Mouse (Mus musculus): ENCODE measurements around the gene Neurl3.

Gene Neurl3

DNA sequence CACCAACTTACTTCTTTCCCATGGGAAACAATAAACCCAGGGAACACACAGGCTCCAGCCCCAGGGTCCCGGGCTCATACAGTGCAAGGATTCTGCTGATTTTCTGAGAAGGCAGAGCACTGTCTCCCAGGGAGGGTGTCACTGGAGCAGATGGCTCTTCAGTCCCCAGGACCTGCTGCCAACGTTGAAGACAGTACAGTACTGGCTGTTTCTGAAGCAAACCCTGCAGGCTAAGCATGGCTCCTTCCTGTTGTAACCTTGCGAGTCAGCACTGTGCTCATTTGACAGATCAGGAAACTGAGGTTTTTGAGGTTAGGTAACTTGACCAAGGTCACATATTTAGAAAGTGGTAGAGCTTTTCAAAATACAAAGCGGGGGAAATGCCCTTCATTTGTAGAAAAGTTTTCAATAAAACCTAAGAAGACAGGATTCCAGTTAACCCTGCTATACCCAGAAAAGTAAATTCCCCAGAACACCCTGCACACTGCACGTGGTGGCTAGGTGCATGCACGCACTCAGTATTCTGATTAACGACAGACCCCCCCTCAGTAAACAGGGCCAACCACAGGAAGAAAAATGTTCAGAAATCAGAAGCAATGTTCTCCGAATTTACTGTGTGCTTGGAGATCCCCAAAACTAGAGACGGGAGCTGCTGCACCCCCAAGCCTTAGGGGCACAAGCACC lies 22.1 kb upstream of the Neurl3 start:
- DNase-seq, result no peak

DNA sequence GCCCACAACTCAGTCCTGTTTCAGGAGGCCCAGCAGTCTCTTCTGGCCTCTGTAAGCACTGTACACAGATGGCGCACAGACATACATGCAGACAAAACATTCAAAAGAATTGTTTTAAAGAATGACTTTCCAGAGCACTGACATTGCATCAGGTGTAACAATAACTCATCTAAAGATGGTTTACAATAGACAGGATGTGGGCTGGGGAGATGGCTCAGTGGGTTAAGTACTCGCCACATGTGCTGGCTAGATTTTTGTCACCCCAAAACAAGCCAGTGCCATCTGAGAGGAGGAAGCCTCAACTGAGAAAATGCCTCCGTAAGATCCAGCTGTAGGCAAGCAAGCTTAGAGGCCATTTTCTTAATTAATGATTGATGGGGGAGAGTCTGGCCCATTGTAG lies 19.9 kb upstream of the Neurl3 start:
- no peak for DNase-seq

DNA sequence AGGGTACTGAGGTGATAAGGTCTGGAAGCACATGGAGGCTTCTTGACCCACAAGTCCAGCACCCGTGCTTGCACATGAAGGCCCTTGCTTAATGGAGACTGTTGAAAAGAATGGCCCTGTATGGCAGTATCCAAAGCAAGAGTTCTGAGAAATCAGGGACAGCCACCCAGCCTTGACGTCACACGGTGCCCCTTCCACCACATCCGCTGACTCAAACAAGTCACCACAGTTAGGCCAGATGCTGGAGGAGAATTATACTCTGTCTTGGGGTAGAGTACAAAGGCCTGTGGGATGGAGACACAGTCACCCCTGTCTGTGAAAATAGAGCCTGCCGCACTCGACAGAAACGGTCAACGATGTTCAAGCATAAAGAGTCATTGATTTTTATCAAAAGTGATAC lies 19.0 kb upstream of the Neurl3 start:
- no peak for DNase-seq

DNA sequence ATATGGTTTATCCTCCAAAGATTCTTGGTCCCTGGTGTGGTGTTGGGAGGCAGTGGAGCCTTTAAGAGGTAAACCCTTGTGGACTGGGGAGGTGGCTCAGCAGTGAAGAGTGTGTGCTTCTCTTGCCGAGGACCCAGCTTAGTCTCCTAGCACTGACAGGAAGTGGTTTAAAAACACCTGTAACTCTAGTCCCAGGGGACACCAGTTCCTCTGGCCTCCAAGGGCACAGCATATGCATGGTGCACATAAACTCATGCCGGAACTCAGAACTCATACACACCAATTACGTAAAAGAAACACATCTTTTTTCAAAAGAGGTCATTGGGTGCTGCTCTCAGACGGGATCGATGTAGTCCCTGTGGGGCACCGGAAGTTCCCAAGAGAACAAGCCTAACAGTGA lies 7.4 kb upstream of the Neurl3 start:
- no peak for DNase-seq

DNA sequence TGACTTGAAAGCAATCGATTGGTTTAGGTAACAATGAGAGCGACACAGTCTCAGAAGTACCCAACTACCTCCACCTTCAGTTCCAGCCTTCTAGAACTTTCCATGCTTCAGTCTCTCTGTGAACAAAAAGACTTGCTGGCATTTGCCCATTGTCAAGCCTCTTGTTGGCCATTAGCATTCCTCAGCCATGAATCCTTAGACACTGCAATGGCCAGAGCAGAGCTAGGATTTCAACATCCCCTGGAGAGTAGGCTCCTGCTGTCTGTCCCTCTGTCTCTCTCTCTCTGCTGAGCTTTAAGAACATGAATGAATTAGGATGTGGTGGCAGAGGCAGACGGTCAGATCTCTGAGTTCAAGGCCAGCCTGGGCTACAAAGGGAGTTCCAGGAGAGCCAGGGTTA lies 6.5 kb upstream of the Neurl3 start:
- no peak for DNase-seq

DNA sequence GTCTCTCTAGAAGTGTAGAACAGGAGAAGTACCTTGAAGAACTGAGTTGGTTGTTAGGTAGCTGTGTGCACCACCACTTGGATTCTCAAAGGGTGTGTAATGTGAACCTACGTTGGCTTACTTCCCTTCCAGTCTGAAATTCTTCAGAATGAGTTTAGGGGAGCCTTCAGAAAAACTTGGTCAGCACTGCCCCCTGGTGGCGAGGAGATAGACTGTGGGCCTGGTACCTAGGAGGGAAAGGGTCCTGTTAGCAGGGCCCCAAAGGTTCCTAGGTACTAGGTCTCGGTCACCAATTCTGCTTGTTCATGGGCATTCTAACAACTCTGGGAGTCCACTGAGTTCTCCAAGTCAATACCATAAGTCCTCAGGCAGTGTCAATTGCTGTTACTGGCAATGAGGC lies 4.7 kb upstream of the Neurl3 start:
- peak; percentile 79 for DNase-seq

DNA sequence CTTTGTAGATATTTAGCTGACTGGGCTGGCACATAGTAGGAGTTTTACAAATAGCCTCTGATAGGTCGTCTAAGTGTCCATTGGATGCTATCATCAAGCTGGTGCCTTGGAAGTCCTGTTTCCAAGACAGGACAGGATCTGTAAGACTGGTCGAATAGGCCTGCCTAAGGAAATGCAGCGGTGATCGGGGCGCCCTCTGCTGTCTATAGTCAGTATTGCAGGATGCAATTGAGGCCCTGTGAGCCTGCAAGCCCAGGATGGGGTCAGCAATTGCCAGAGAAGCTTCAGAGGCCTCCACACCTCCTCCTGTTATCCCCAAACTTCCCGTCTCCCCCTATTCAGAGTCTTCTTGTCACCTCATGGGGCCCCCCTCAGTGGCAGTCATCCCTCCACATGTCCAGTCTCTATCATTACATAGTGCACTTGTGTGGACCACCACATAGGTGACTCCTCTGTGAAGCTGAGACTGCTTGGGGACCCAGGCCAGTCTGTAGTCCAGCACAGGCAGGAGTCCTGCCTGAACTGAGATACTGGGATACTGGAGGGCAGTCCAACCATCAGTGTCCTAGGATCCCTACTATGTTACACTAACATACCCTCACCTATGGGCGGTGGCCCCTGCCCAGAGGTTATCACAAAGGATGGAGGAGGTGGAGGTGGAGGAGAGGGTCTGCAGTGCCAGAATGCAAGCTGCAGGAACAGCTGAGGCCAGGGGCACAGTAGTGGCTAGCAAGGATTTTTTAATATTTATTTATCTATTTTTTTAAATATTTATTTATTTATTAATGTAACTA lies 3.0 kb upstream of the Neurl3 start:
- DNase-seq, result peak; percentile 87

DNA sequence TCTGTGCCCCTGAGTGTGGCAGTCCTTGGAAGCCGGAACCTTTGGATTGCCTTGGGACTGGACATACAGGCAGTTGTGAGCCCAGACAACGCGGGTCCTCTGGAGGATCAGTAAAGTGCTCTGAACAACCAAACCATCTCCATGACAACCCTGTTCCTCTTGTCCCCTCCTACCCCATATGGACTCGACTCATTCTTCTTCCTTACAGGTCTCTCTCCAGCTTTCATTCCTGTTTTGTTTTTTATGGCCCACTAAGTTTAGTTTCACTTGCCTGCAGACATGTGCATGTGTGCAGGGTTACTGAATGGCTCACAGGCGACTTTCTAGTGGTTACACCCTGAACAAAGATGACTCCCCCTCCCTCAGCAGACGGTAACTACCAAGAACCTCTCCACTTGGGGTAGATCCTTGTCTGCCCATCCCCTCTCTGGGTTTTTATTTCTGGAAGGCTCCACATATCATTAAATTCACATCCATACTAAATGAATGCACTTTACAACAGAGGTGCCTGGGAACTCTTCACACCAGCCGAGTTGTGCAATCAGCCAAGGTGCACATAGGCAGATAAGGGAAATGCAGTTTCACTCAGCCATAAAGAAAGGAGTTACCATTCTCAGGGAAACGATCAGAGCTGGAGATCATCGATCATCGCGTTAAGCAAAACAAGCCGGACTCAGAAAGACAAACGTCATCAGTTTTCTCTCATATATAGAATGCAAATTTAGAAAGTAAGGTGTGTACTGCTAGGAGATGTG lies 1.3 kb upstream of the Neurl3 start:
- DNase-seq, result no peak

DNA sequence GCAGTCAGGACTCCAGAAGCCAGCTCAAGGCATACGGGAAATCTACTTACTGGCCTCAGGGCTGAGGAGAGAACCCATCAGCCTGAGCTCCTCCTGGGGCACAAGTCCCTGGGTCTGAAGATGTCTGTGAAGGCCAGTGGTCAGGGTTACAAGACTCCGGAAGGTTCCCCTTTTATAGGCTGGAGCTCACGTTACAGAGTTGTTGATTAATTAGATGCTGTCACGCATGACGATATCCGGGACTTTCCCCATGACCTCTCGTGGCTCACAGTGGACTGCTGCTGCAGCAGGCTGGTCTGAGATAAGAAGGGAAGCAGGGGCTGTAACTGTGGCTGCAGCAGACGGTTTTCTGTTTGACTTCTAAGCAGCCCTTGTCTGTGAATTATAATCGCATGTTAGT lies 1.2 kb downstream of the Neurl3 start:
- DNase-seq, result peak; percentile 89

DNA sequence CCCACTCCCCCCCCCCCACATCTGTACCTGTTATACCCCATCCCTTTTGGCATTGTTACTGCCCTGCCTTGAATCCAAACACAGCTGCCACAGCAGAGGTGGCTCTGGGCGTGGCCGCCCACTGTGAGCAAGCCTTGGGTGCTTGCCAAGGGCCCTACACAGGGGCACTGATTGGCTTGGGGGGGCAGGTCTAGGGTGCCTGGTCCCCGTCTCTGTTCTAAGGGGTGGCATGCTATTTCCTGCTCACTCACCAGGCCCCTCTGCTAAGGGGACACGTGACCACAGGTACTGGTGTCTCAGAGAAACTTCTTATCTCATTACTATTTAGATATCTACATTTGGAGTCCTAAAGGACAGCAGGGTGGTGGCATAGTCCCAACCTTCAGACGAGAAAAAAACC lies 1.9 kb downstream of the Neurl3 start:
- peak; percentile 44 for DNase-seq

DNA sequence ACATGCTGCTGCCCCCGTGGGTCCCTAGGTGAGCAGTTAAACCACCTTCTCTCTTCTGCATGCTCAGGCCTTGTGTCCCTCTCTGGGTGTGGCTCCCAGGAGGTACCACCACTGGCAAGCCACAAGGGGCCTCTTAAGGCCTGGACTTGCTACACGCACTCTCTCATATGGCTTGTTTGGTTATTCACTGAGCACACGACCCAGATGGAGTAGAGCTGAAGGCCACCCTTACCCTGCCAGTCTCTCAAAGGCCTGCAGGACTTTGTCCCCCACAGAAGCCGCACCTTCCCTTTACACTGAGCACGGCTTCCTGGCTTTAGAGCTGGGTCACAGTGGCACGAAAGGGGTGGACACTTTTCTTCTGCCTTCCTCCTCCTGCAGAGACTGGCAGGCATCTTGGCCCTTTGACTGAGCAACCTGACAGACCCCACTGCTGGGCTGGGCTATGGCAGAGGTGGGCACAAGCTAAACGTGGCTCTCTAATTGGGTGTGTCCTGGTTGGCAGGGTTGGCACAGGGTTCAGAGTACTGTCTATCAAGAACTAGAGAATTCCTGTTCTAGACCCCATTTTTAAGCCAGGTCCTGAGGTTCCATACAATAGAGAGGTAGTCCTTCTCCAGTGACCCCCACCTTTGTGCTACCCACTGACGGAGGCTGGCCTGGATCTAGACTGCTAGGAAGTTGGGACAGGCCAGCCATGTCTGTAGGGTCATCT lies 2.8 kb downstream of the Neurl3 start:
- no peak for DNase-seq

DNA sequence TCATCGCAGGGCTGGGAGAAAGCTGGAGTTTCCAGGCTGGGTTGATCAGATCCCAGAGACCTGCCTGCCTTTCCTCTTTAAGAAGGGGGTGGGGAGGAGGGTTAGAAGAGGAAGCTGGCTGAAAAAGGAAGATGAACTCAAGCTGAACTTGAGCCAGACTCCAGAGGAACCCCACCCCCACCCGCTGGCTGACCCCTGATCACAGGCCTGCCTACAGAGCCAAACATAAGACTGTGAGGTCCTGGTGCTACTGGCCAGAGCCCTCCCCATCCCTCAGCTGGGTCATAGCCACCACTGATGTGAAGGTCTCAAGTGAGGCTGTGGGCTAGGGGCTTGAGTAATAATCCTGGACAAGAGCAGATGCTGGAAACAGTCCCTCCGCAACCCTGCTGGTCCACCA lies 3.8 kb downstream of the Neurl3 start:
- DNase-seq, result peak; percentile 36

DNA sequence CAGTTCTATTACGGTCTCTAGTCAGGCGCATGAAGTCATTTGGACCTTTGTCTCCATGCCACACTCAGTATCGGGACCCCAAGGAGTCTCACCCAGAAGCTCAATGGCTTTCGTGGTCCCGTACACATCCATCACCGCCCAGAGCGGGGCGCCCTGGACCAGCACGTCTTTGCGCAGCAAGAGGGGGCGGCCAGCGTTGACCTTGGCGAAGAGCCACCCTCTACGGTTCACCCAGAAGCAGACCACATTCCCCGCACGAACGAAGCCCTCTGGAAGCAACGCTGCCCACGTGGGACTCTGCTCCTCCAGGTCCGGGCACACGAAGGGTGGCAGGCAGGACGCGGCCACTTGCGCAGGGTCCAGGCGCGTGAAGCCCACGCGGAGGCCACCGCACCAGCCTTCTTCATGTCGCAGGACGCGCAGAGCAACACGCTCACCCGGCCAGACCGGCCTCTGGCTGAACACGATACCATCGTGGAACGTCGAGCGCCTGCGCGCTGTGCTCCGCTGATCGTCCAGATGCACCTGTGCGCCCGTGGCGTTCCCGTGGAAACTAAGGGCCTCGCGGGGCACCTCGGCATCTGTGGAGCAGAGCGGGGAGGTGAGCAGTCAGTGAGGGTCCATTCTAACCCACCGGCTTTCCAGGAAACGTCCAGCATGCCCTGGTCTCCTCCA lies 5.2 kb downstream of the Neurl3 start:
- no peak for DNase-seq

DNA sequence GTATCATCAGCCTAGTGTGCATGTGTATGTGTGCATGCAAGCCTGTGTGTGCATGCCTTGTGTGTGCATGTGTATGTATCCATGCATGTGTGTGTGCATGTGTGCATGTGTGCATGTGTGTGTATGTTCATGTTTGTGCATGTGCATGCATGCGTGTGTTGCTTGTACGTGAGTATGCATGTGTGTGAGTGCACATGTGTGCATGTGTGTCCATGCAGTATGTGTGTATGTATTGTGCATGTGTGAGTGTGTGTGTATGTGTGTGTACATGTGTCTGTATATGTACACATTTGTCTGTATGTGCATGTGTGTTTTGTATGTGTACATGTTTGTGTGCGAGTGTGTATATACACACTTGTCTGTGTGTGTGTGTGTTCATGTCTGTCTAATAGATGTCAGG lies 6.9 kb downstream of the Neurl3 start:
- DNase-seq, result no peak

DNA sequence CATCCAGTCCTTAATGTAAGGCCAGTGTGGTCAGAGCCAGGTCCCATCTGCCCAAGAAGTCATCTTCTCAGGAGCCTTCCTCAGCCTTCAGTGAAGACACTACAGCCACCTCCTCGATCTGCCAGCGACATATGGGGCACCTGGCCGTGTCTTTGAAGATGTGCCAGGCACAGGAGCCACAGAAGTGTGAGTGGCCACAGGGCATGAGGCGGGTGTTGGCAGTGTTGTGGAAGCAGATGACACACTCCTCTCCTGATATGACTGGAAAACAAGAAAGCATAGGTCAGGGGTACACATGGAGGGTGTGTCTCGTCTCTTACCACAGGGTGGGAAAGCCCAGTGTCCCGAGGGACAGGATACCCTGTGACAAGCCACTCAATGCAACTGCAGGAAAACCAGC lies 8.2 kb downstream of the Neurl3 start:
- no peak for DNase-seq

DNA sequence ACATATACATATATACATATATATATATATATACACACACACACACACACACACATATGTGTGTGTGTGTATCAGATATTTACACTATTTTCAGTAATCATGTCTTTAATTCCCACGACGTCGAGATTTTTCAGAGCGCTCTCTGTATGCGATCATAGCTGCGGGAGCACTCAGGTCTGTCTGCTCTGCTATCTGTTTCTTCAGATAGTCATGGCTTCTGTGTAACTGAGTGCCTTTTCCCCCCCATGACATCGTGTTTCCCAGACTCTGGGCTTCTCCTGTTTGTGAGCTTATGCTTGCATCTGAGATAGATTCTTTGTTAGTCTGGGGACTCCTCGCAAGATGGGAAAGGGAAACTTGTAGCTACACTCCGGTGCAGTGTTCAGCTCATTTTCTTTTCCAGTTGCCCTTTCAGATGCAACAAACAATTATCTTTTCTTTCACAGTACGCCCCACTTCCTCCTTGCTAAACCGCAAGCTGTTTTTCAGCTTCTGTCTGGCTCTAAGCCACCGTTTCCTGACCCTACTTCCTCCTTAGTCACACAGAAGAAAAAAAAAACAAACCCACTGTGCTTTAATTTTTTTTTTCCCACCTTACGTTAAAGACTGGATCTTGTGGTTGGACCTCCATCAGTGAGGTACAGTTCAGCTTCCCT lies 10.5 kb downstream of the Neurl3 start:
- DNase-seq, result peak; percentile 80

DNA sequence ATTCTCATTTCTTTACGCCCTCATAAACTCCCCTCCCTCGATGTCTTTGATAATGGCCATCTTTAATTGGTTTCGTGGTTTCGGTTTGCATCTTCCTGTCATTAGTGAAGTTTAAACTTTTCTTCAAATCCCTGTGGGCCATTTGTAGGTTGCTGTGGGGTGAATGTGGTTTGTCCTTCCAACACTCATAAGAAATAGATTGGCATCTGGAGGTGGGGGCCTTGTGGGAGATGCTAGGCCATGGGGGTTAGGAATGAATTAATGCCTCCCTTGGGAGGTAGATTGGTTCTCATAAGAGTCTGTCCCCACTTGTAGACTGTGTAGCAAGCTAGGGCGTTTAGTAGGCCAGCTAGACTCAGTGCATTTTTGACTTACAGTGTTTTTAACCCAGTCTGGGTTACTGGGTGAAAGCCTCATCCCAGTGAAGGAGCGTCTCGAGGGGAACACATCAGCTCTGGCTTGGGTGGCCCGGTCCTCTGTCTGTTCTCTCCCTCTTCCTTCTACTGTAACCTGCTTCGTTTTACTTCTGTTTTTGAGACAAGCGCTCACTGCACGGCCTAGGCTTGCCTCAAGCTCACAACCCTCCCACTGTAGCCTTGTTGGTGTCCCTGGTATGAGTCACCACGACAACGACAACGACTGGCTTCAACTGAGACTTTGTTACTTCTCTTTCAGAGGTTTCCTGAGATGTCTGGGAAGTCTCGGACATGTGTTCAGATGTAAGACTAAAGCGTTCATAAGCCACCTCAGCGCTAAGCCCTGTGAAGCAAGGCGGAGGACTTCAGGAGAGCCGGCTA lies 12.6 kb downstream of the Neurl3 start:
- no peak for DNase-seq

DNA sequence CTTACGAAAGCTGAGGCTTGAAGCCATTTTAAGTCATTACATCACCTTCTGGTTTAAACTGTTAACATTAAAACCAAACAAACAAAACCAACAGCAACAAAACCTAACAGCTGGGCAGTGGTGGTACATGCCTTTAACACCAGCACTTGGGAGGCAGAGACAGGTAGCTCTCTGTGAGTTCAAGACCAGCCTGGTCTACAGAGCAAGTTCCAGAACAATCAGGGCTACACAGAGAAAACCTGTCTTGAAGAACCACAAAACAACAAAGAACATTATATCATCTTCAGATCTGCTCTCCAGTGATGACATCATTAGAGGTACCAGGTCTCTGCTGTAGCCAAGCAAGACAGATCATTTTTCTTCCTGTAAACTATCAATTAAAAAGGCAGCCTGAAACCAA lies 14.1 kb downstream of the Neurl3 start:
- DNase-seq, result no peak

DNA sequence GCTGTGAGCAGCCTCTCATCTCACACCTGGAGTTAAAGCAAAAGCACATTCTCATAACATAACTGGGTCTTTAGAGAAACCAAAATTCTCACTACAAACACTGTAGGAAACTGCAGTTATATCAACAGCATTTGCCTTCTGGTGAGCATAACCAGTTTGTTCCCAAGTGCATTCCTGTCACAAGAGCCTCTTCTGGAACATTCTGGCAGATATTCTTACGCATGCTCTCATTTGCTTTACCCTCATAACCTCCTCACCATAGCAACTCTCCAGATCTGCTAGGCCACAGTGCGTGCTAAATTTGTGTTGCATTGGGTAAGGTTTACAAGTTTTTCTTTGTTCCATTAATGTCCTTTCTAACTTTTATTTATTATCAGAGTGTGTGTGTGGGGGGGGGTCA lies 15.2 kb downstream of the Neurl3 start:
- no peak for DNase-seq

DNA sequence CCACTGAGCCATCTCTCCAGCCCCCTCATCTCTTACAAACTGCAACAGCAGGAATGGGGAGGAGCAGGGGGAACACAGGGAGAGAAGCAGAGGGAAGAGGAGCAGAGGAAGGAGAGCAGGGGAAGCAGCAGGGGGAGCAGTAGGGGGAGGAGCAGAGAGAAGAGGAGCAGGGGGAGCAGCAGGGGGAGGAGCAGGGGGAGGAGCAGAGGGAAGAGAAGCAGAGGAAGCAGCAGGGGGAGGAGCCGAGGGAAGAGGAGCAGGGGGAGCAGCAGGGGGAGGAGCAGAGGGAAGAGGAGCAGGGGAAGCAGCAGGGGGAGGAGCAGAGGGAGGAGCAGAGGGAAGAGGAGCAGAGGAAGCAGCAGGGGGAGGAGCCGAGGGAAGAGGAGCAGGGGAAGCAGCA lies 15.8 kb downstream of the Neurl3 start:
- DNase-seq, result no peak

DNA sequence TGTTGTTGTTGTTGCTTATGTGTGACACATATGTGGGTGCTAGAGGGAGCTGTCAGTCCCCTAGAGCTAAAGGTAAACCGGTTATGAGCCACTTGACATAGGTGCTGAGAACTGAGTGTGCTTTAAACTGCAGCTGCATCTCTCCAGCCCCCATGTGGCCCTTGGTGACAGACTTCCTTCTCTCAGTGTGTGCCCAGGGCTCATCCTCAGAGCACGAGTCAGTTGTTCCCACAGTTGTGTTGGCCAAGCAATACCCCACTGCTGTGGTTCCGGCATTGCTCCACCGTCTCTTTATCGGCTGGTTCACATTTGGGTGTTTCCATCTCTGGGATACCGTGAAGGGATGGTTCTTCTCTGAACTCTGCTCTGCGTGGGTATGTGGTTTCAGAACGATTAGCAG lies 17.2 kb downstream of the Neurl3 start:
- no peak for DNase-seq

Measured in kidney, adult 9 months (tissue).